Mouse (Mus musculus) lung, embryonic 16.5 days (tissue): ENCODE results near the gene Nup210. TPM values are rescaled to one million over a fixed set of nuclear protein-coding genes. Genes with fewer than 3 reads are reported as not detected.

ENCODE experiments used
- ATAC-seq: fragments of 200-750 bp; cut with Nextera tagmentation; 2 replicates; pipeline ENCODE4 v1.8.0; 2017; ENCODE audit warnings: low read depth, mild to moderate bottlenecking, moderate library complexity
- H3K27ac ChIP-seq: fragments of 300-500 bp; sonication (generic); 2 replicates; pipeline ENCODE4 v1.5.1; 2014; ENCODE audit warnings: mild to moderate bottlenecking, control low read depth, low read length
- H3K27me3 ChIP-seq: fragments of 300-500 bp; sonication (generic); 2 replicates; pipeline ENCODE4 v1.6.1; 2014; ENCODE audit warnings: low read depth, low read length, mixed read lengths; ENCODE audit not compliant: control insufficient read depth, insufficient read depth
- H3K36me3 ChIP-seq: fragments of 300-500 bp; sonication (generic); 2 replicates; pipeline ENCODE4 v1.6.1; 2014; ENCODE audit warnings: low read length; ENCODE audit not compliant: control insufficient read depth, insufficient read depth
- H3K4me1 ChIP-seq: fragments of 300-500 bp; sonication (generic); replicated peaks from 2 replicates; pipeline ENCODE4 v1.6.1; 2014; ENCODE audit warnings: low read length, mixed read lengths; ENCODE audit not compliant: control insufficient read depth, insufficient read depth
- H3K4me2 ChIP-seq: fragments of 300-500 bp; sonication (generic); 2 replicates; pipeline ENCODE4 v1.6.1; 2014; ENCODE audit warnings: low read depth, low read length, control low read depth
- H3K4me3 ChIP-seq: fragments of 300-500 bp; sonication (generic); 2 replicates; pipeline ENCODE4 v1.5.1; 2014; ENCODE audit warnings: mild to moderate bottlenecking, low read length, control low read depth
- H3K9ac ChIP-seq: fragments of 300-500 bp; sonication (generic); 2 replicates; pipeline ENCODE4 v1.6.1; 2014; ENCODE audit warnings: low read length, control low read depth
- H3K9me3 ChIP-seq: fragments of 300-500 bp; sonication (generic); 2 replicates; pipeline ENCODE4 v1.6.1; 2016; ENCODE audit warnings: low read length; ENCODE audit not compliant: control insufficient read depth
- WGBS: fragments of 180-500 bp; shearing (Covaris S2); extraction: QIAGEN DNeasy Blood & Tissue Kit; methylation state at CpG from one replicate; pipeline ENCODE4 v1.1.7; 2014; 5-methylcytosine and 5-hydroxymethylcytosine counted together
- polyA plus RNA-seq: library from polyadenylated mRNA; unstranded; fragments of >200 nt; fragmentation: Nextera tagmentation; extraction: Ambion mirVana; gene quantifications from 2 replicates; pipeline ENCODE4 v1.2.1, GENCODE M21; 2015

Nup210 gene
- polyA plus RNA-seq, 1 experiment from 2014 or later: 29.0 TPM

- WGBS: 83% methylated on average over 2 of the region's 2 CpGs
- Histone ChIP-seq H3K9me3 (no peaks in the 10 kb centered on the region), H3K4me2 (no peak overlapping the region), H3K4me3 (no peak overlapping the region), H3K36me3 (no peaks in the 10 kb centered on the region; the same call in 1 of the 2 replicates), H3K4me1 (no peaks in the 10 kb centered on the region), H3K9ac (no peak overlapping the region), H3K27me3 (no peaks in the 10 kb centered on the region), H3K27ac (no peak overlapping the region)
- no peak for ATAC-seq
Measured at GRCm38 (mm10) chr6:91061296-91061695, 55.3 kb downstream of the Nup210 start.

GRCm38 (mm10) chr6:91059711-91060110, 56.9 kb downstream of the Nup210 start:
- no peaks in the 10 kb centered on the region for H3K4me1 ChIP-seq
- no peak overlapping the region for H3K4me3 ChIP-seq
- no peaks in the 10 kb centered on the region for H3K36me3 ChIP-seq
- WGBS: 37% methylated on average over 2 of the region's 2 CpGs
- H3K27ac ChIP-seq: no peak overlapping the region
- H3K27me3 ChIP-seq: no peaks in the 10 kb centered on the region
- no peak for ATAC-seq
- H3K9me3 ChIP-seq: no peaks in the 10 kb centered on the region
- H3K9ac ChIP-seq: no peak overlapping the region
- H3K4me2 ChIP-seq: no peak overlapping the region

GRCm38 (mm10) chr6:91057989-91058388, 58.6 kb downstream of the Nup210 start:
- Histone ChIP-seq H3K27ac (no peak overlapping the region), H3K9me3 (no peaks in the 10 kb centered on the region), H3K36me3 (no peaks in the 10 kb centered on the region), H3K27me3 (no peaks in the 10 kb centered on the region), H3K4me1 (no peaks in the 10 kb centered on the region), H3K4me3 (no peak overlapping the region), H3K4me2 (no peak overlapping the region), H3K9ac (no peak overlapping the region)
- no peak for ATAC-seq
- 75% methylated on average over 1 of the region's 2 CpGs for WGBS

- H3K4me1 ChIP-seq: no peaks in the 10 kb centered on the region
- H3K9ac ChIP-seq: no peak overlapping the region
- H3K36me3 ChIP-seq: no peaks in the 10 kb centered on the region
- H3K4me3 ChIP-seq: no peak overlapping the region
- no peak overlapping the region for H3K4me2 ChIP-seq
- H3K27ac ChIP-seq: no peak overlapping the region
- H3K27me3 ChIP-seq: no peaks in the 10 kb centered on the region
- H3K9me3 ChIP-seq: no peaks in the 10 kb centered on the region
- ATAC-seq: no peak
Measured at GRCm38 (mm10) chr6:91056348-91056747, 60.3 kb downstream of the Nup210 start.

- H3K4me1 ChIP-seq: no peaks in the 10 kb centered on the region
- no peaks in the 10 kb centered on the region for H3K27me3 ChIP-seq
- H3K36me3 ChIP-seq: no peaks in the 10 kb centered on the region
- 89% methylated on average over 4 of the region's 4 CpGs for WGBS
- no peak overlapping the region for H3K9ac ChIP-seq
- H3K4me2 ChIP-seq: no peak overlapping the region
- H3K27ac ChIP-seq: no peak overlapping the region
- no peaks in the 10 kb centered on the region for H3K9me3 ChIP-seq
- ATAC-seq: no peak
- no peak overlapping the region for H3K4me3 ChIP-seq
Measured at GRCm38 (mm10) chr6:91052572-91052971, 64.1 kb downstream of the Nup210 start.

- H3K9ac ChIP-seq: no peak overlapping the region
- no peaks in the 10 kb centered on the region for H3K9me3 ChIP-seq
- no peak for ATAC-seq
- no peaks in the 10 kb centered on the region for H3K4me1 ChIP-seq
- no peaks in the 10 kb centered on the region for H3K27me3 ChIP-seq
- no peaks in the 10 kb centered on the region for H3K36me3 ChIP-seq
- no peak overlapping the region for H3K4me3 ChIP-seq
- no peak overlapping the region for H3K4me2 ChIP-seq
- 56% methylated on average over 7 of the region's 7 CpGs for WGBS
- no peak overlapping the region for H3K27ac ChIP-seq
Measured at GRCm38 (mm10) chr6:91048019-91048418, 68.6 kb downstream of the Nup210 start.

GRCm38 (mm10) chr6:91047434-91047833, 69.2 kb downstream of the Nup210 start:
- Histone ChIP-seq H3K27ac (no peak overlapping the region), H3K4me1 (no peaks in the 10 kb centered on the region), H3K36me3 (no peaks in the 10 kb centered on the region), H3K4me2 (no peak overlapping the region), H3K4me3 (no peak overlapping the region), H3K27me3 (no peaks in the 10 kb centered on the region), H3K9me3 (no peaks in the 10 kb centered on the region), H3K9ac (no peak overlapping the region)
- WGBS: 80% methylated on average over 5 of the region's 5 CpGs
- no peak for ATAC-seq

DNA sequence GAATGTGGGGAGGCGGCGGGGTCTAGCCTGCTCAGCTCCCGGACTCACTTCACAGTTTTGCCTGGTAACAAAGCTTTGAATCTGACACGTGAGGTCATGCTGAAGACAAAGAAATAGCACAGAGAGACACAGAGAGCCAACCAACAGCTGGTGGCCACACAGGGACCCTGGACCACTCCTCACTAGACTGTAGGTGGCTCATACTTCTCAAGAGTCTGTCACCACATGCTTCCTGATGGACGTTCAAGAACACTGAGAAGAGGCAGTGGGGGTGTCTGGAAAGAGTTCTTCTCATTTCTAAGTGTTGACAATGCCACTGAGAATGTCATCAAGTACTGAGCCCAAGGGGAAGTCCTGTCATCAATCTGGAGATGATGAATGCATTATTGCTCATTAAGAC, 70.4 kb downstream of the Nup210 start:
- Histone ChIP-seq H3K4me1 (no peaks in the 10 kb centered on the region), H3K4me3 (no peak overlapping the region), H3K36me3 (no peaks in the 10 kb centered on the region), H3K9ac (no peak overlapping the region), H3K4me2 (no peak overlapping the region), H3K27ac (no peak overlapping the region), H3K9me3 (no peaks in the 10 kb centered on the region), H3K27me3 (no peaks in the 10 kb centered on the region)
- 74% methylated on average over 5 of the region's 5 CpGs for WGBS
- ATAC-seq: no peak

- Histone ChIP-seq H3K9ac (no peak overlapping the region), H3K27me3 (no peaks in the 10 kb centered on the region), H3K9me3 (no peaks in the 10 kb centered on the region), H3K4me2 (no peak overlapping the region), H3K27ac (no peak overlapping the region), H3K4me1 (no peaks in the 10 kb centered on the region), H3K4me3 (no peak overlapping the region), H3K36me3 (no peaks in the 10 kb centered on the region)
- WGBS: 45% methylated on average over 6 of the region's 6 CpGs
- ATAC-seq: no peak
Measured at GRCm38 (mm10) chr6:91044628-91045331, 71.8 kb downstream of the Nup210 start.

DNA sequence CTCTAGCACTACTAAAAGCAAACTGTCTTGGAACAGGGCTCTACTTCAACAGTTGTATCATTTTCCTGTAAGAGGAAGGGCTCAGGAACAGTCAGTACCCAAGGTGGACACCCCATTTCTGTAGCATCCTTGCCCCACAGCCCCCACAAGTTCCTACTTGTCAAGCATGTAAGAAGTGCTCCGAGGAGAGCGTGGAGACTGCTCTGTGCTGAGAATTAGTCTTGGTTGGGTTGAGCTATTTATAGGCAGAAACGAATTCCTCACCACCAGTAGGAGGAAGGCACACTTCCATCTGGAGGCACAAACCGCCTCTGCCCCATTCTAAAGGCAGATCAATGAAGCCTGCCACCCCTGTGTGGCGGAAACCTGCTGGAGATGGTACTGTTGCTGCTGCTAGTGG, 75.3 kb downstream of the Nup210 start:
- no peak overlapping the region for H3K4me3 ChIP-seq
- 76% methylated on average over 5 of the region's 5 CpGs for WGBS

More for the DNA sequence above, 75.3 kb downstream of the Nup210 start:
- Histone ChIP-seq H3K9me3 (no peaks in the 10 kb centered on the region), H3K4me2 (no peak overlapping the region), H3K9ac (no peak overlapping the region), H3K27ac (no peak overlapping the region), H3K36me3 (no peaks in the 10 kb centered on the region; the same call in 1 of the 2 replicates), H3K27me3 (no peaks in the 10 kb centered on the region), H3K4me1 (no peaks in the 10 kb centered on the region)
- no peak for ATAC-seq
